Mouse (Mus musculus) myocyte (in vitro differentiated cells): Measurements from ENCODE around the gene Hopx.

Source experiments
- MAX ChIP-seq: IDR thresholded peaks from one replicate; pipeline ENCODE4 v1.6.1; 2011; ENCODE audit warnings: low read depth, mild to moderate bottlenecking, control low read depth
- POLR2A ChIP-seq: IDR thresholded peaks from one replicate; pipeline ENCODE4 v1.6.1; 2011; ENCODE audit warnings: low read depth, mild to moderate bottlenecking, control low read depth, moderate library complexity; ENCODE audit not compliant: insufficient read length
- POLR2AphosphoS2 ChIP-seq: IDR thresholded peaks from one replicate; pipeline ENCODE4 v1.6.1; 2011; ENCODE audit warnings: low read depth, control low read depth; ENCODE audit not compliant: insufficient read length

DNA sequence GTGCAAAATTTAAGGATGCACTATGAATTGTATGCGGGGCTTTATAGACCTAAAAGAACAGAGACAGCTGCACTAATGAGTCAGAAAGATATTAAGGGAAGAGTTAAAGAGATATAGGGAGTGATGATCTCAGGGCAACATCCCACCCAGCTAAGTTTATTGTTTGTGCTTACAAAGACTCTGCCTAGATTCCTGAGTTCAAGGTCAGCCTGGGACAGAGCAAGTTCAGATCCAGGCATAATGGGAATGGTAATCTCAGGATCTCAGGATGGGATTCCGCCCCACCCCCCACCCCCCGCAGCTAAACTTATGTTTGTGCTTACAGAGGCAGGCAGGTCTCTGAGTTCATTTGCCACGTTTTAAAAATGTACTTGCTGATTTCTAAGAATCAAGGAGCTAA, 13.9 kb upstream of the Hopx start:
- TF ChIP-seq POLR2A (no peak), MAX (no peak), POLR2AphosphoS2 (no peak)
